Mouse (Mus musculus) G1E-ER4 (cell line): Measurements from ENCODE around the gene Utp4. TPM values are rescaled to one million over a fixed set of nuclear protein-coding genes. Genes with fewer than 3 reads are reported as not detected.

Experiments
- GATA1 ChIP-seq: IDR thresholded peaks from one replicate; pipeline ENCODE4 v1.8.0; 2012; ENCODE audit warnings: low read length, inconsistent platforms
- polyA plus RNA-seq: library from polyadenylated mRNA; stranded (reverse); fragments of >175 nt; gene quantifications from 2 replicates; pipeline ENCODE4 v1.2.3, GENCODE M21; 2012

The Utp4 gene
- polyA plus RNA-seq, 1 experiment, result 25.0 TPM

DNA sequence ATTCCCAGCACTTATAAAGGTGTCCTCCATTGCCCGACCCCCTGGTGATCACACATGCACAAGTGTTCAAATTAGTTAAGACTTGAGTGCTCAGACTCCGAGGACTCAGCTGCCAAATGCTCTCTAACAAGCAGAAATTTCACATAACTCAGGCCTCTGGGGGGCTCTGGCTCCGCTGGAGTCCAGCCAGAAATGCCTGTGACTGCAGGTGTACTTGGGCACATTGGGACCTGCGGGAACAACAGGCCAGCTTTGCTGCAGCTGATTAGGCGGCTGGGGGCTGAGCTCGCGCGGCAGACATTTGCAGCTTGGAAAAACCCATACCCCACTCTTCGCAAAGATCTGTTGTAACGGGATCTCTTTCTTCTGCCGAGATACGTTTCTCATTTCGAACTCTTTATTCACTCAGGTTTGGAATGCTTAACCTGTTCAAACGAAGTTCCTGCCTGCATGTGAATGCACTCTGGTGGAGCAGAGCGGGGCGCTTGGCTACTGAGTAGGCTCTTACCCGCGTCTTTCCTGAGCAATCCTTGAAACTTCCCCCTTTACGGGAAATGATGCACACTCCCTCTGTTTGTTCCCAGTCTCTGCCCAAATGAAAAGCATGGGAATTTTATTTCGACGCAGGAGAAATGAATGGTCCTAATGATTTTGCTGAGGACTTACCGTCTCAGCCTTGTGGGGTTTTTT lies 39.1 kb downstream of the Utp4 start:
- TF ChIP-seq GATA1, result no peak

DNA sequence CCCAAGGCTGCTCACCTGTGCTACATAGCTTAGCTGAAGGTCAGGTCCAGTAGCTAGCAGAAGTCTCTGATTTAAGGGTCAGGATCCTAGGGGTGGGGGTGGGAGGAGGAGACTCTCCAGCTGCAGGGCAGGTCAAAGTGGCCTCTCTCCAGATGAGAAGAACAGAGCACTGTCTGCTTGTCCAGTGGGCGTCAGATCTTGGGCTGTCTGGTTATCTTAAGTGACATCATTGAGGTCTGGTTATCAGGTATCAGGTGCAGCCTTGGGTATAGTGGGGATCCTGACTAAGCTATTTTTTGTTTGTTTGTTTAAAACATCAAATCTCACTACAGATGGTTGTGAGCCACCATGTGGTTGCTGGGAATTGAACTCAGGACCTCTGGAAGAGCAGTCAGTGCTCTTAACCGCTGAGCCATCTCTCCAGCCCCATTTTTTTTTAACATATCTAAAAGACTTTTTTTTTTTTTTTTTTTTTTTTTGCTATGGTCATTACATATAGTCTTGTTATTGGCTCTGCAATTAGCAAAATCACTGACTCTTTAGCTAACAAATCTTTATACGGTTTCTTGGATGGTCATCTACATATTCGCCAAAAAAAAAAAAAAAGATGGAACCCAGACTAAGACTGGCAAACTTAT lies 40.2 kb downstream of the Utp4 start:
- no peak for TF ChIP-seq GATA1

DNA sequence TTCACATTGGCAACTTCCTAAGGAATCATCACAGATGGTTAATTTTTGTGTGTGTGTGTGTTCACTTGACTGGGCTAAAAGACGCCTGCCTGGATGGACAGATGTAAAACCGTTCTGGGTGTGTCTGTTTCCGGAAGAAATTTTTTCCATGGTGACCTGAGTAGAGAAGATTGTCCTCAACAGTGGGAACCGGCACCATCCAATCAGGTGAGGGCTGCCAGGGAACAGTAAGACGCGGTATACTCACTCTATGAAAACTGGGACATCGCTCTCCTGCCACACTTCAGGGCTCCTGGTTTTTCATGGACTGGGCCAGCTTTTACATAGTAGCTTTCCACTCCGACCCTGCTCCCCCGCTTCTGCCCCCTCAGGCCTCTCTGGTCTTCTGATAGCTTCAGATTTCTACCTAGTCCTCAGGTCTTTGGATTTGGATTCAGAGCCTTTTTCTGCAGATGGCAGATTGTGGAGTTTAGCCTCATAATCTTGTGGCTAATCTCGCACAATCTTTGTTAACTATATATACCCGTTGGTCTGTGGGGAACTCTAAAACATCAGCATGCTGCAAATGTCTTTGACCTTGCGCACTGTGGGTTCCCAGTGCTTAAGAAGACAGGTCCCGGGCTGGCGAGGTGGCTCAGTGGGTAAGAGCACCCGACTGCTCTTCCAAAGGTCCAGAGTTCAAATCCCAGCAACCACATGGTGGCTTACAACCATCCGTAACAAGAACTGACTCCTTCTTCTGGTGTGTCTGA lies 41.0 kb downstream of the Utp4 start:
- TF ChIP-seq GATA1, result no peak

GRCm38 (mm10) chr8:106935324-106935869 lies 42.0 kb downstream of the Utp4 start, which contains the start of gene Sntb2:
Gene Sntb2 (plus strand): TSS chr8:106935750.
- TF ChIP-seq GATA1, result no peak

GRCm38 (mm10) chr8:106935899-106936477 lies 42.6 kb downstream of the Utp4 start:
- no peak for TF ChIP-seq GATA1

DNA sequence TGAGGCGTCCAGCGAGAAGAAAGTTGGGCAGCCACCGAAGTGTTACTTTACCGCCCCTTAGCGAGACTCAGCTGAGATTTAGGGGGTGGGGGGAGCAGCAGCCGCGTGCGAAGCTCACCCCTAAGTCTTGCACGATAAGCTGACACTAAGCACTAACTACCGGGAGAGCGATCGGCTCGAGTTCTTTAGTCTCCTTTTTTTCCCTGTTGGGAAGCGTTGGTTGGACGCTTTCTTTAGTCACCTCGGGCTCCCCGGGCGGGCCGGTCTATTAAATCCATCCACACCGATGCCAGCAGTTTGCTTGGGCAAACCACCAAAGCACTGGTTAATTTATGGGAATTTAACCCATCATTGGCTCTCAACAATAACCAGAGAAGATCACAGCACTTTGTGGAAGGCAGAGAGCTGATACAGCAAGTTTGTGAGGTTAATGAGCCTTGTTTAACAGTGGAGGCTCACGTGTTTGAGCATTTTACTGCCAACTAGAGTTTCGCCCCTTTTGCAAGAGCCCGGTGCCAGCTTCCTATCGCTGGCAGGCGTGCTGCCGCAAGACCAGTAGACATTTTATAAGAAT lies 43.1 kb downstream of the Utp4 start:
- no peak for TF ChIP-seq GATA1

DNA sequence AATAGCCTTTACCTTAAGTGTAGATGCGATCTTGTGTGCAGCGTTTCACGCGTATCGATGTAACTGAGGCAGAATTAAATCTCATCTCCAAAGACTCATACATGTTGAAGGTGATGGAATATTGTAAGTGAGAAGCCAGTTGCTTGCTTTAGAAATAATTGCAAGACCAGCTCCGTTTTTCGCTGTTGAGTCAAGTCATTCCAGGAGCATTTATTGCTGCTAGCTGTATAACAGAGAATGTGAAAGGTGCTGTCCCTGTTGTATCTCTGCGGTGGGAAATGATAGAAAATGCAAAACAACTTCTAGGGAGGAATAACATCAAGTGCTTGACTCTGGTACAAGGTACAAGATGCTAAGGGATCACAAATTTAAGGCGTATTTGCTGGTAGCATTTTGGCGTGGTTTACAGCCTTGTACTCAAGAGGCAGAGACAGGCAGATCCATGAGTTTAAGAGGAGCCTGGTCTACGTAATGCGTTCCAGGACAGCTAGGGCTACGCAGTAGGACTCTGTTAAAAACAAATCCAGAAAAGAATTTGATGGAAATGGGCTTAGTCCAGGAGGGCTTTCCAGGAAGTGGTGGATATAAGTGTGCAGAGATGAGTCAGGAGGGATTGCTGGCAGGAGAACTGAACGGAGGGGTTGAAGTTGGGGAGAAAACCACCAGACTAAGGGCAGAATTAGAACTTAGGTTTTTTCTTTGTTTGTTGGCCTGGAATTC lies 43.8 kb downstream of the Utp4 start:
- TF ChIP-seq GATA1, result no peak

- no peak for TF ChIP-seq GATA1
Observed at GRCm38 (mm10) chr8:106941806-106942205, 48.4 kb downstream of the Utp4 start.

DNA sequence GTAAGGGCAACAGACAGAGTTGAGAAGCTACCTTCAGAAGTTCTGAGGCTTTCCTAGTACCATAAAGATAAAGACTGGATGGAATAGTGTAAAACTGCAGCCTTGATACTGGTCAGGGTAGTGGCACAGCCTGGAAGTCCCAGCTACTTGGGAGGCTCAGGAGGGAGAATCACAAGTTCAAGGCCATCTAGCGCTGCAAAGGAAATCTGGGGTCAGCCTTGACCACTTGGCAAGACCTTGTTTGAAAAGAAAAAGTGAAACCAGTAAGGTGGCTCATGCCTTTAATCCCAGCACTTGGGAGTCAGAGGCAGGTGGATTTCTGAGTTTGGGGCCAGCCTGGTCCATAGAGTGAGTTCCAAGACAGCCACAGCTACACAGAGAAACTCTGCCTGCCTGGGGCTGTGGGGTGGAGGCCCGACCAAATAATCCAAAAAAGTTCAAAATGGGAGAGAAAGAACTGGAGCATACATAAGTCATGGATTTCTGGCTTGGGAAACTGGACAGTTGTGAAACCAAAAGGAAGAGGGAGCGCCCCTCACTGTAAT lies 50.5 kb downstream of the Utp4 start:
- TF ChIP-seq GATA1, result no peak

- TF ChIP-seq GATA1, result no peak
Observed at GRCm38 (mm10) chr8:106944756-106945155, 51.3 kb downstream of the Utp4 start.

- no peak for TF ChIP-seq GATA1
Observed at GRCm38 (mm10) chr8:106948678-106949243, 55.3 kb downstream of the Utp4 start.

- TF ChIP-seq GATA1, result no peak
Observed at GRCm38 (mm10) chr8:106951707-106952106, 58.3 kb downstream of the Utp4 start.

GRCm38 (mm10) chr8:106953571-106953970 lies 60.1 kb downstream of the Utp4 start:
- no peak for TF ChIP-seq GATA1

GRCm38 (mm10) chr8:106957086-106957485 lies 63.6 kb downstream of the Utp4 start:
- TF ChIP-seq GATA1, result no peak
